Mouse (Mus musculus): ENCODE measurements at regions not wholly inside any gene's neighbourhood (a gene's known extent, or its start where the extent isn't known, plus 50 kb on each side); places are given as distances from the start of the nearest gene placed in this dataset.

GRCm38 (mm10) chr1:57120678-57121077 lies 142.2 kb upstream of the Satb2 start:
- H3K36me3 ChIP-seq (ENCODE audit: control insufficient read depth, insufficient read depth), result no peaks in the 10 kb centered on the region
- no peaks in the 10 kb centered on the region for H3K27me3 ChIP-seq (replicated peaks; ENCODE audit: control insufficient read depth, insufficient read depth, low read length)
- H3K9me3 ChIP-seq (ENCODE audit: control insufficient read depth, low read length), result no peaks in the 10 kb centered on the region
- H3K27ac ChIP-seq (ENCODE audit: low read length), result no peak overlapping the region
- no peak overlapping the region for H3K9ac ChIP-seq (replicated peaks; ENCODE audit: low read depth, low read length)
- 59% methylated on average over 2 of the region's 2 CpGs for WGBS
- H3K4me2 ChIP-seq (ENCODE audit: low read length), result no peak overlapping the region
- no peak overlapping the region for H3K4me3 ChIP-seq (replicated peaks; ENCODE audit: low read length)
- H3K4me1 ChIP-seq (replicated peaks; ENCODE audit: control insufficient read depth, insufficient read depth, low read length), result no peaks in the 10 kb centered on the region
- ATAC-seq, result no peak

- 72% methylated on average over 3 of the region's 3 CpGs for WGBS
- Histone ChIP-seq H3K27ac (ENCODE audit: low read length) (no peak overlapping the region), H3K4me1 (replicated peaks; ENCODE audit: control insufficient read depth, insufficient read depth, low read length) (no peaks in the 10 kb centered on the region), H3K4me3 (replicated peaks; ENCODE audit: low read length) (no peak overlapping the region), H3K27me3 (replicated peaks; ENCODE audit: control insufficient read depth, insufficient read depth, low read length) (no peaks in the 10 kb centered on the region), H3K9ac (replicated peaks; ENCODE audit: low read depth, low read length) (no peak overlapping the region), H3K36me3 (ENCODE audit: control insufficient read depth, insufficient read depth) (no peaks in the 10 kb centered on the region), H3K4me2 (ENCODE audit: low read length) (no peak overlapping the region), H3K9me3 (ENCODE audit: control insufficient read depth, low read length) (no peaks in the 10 kb centered on the region)
- ATAC-seq, result no peak
These were observed 165.7 kb upstream of the Satb2 start for GRCm38 (mm10) chr1:57144181-57144580.

GRCm38 (mm10) chr1:57155869-57156268 lies 177.4 kb upstream of the Satb2 start:
- H3K27ac ChIP-seq (ENCODE audit: low read length), result no peak overlapping the region
- WGBS, result 87% methylated on average over 7 of the region's 7 CpGs

GRCm38 (mm10) chr1:57164443-57164842 lies 186.0 kb upstream of the Satb2 start:
- ATAC-seq, result no peak
- H3K4me1 ChIP-seq (replicated peaks; ENCODE audit: control insufficient read depth, insufficient read depth, low read length), result no peaks in the 10 kb centered on the region
- H3K9me3 ChIP-seq (ENCODE audit: control insufficient read depth, low read length), result no peaks in the 10 kb centered on the region
- no peak overlapping the region for H3K9ac ChIP-seq (replicated peaks; ENCODE audit: low read depth, low read length)
- H3K27me3 ChIP-seq (replicated peaks; ENCODE audit: control insufficient read depth, insufficient read depth, low read length), result no peaks in the 10 kb centered on the region
- H3K4me3 ChIP-seq (replicated peaks; ENCODE audit: low read length), result no peak overlapping the region
- H3K36me3 ChIP-seq (ENCODE audit: control insufficient read depth, insufficient read depth), result no peaks in the 10 kb centered on the region
- WGBS, result 100% methylated on average over 1 of the region's 1 CpGs
- no peak overlapping the region for H3K27ac ChIP-seq (ENCODE audit: low read length)
- H3K4me2 ChIP-seq (ENCODE audit: low read length), result no peak overlapping the region

More at GRCm38 (mm10) chr1:57155869-57156268, 177.4 kb upstream of the Satb2 start:
- no peaks in the 10 kb centered on the region for H3K36me3 ChIP-seq (ENCODE audit: control insufficient read depth, insufficient read depth)
- H3K27me3 ChIP-seq (replicated peaks; ENCODE audit: control insufficient read depth, insufficient read depth, low read length), result no peaks in the 10 kb centered on the region
- no peaks in the 10 kb centered on the region for H3K9me3 ChIP-seq (ENCODE audit: control insufficient read depth, low read length)
- no peak for ATAC-seq
- no peaks in the 10 kb centered on the region for H3K4me1 ChIP-seq (replicated peaks; ENCODE audit: control insufficient read depth, insufficient read depth, low read length)
- no peak overlapping the region for H3K9ac ChIP-seq (replicated peaks; ENCODE audit: low read depth, low read length)
- H3K4me2 ChIP-seq (ENCODE audit: low read length), result no peak overlapping the region
- H3K4me3 ChIP-seq (replicated peaks; ENCODE audit: low read length), result no peak overlapping the region

GRCm38 (mm10) chr1:57174289-57174890 lies 195.9 kb upstream of the Satb2 start:
- Histone ChIP-seq H3K9ac (replicated peaks; ENCODE audit: low read depth, low read length) (no peak overlapping the region), H3K27ac (ENCODE audit: low read length) (no peak overlapping the region), H3K4me3 (replicated peaks; ENCODE audit: low read length) (no peak overlapping the region), H3K4me2 (ENCODE audit: low read length) (no peak overlapping the region; the same call in 1 of the 2 replicates), H3K9me3 (ENCODE audit: control insufficient read depth, low read length) (no peaks in the 10 kb centered on the region), H3K36me3 (ENCODE audit: control insufficient read depth, insufficient read depth) (no peaks in the 10 kb centered on the region), H3K27me3 (replicated peaks; ENCODE audit: control insufficient read depth, insufficient read depth, low read length) (no peaks in the 10 kb centered on the region), H3K4me1 (replicated peaks; ENCODE audit: control insufficient read depth, insufficient read depth, low read length) (peaks cover 4% of the 10 kb centered on the region; the same call in 1 of the 2 replicates)
- 16% methylated on average over 10 of the region's 10 CpGs for WGBS
- peak; percentile 73 for ATAC-seq

GRCm38 (mm10) chr1:57188796-57189319 lies 188.6 kb upstream of the 1700066M21Rik start:
- Histone ChIP-seq H3K9me3 (ENCODE audit: control insufficient read depth, low read length) (no peaks in the 10 kb centered on the region), H3K4me3 (replicated peaks; ENCODE audit: low read length) (no peak overlapping the region), H3K9ac (replicated peaks; ENCODE audit: low read depth, low read length) (no peak overlapping the region), H3K27ac (ENCODE audit: low read length) (no peak overlapping the region), H3K27me3 (replicated peaks; ENCODE audit: control insufficient read depth, insufficient read depth, low read length) (no peaks in the 10 kb centered on the region), H3K36me3 (ENCODE audit: control insufficient read depth, insufficient read depth) (no peaks in the 10 kb centered on the region), H3K4me2 (ENCODE audit: low read length) (no peak overlapping the region), H3K4me1 (replicated peaks; ENCODE audit: control insufficient read depth, insufficient read depth, low read length) (no peaks in the 10 kb centered on the region)
- ATAC-seq, result no peak
- WGBS, result 89% methylated on average over 5 of the region's 5 CpGs

GRCm38 (mm10) chr1:57201274-57201673 lies 176.1 kb upstream of the 1700066M21Rik start:
- Histone ChIP-seq H3K9ac (replicated peaks; ENCODE audit: low read depth, low read length) (no peak overlapping the region), H3K27ac (ENCODE audit: low read length) (no peak overlapping the region), H3K27me3 (replicated peaks; ENCODE audit: control insufficient read depth, insufficient read depth, low read length) (no peaks in the 10 kb centered on the region), H3K36me3 (ENCODE audit: control insufficient read depth, insufficient read depth) (no peaks in the 10 kb centered on the region), H3K9me3 (ENCODE audit: control insufficient read depth, low read length) (no peaks in the 10 kb centered on the region), H3K4me2 (ENCODE audit: low read length) (no peak overlapping the region), H3K4me1 (replicated peaks; ENCODE audit: control insufficient read depth, insufficient read depth, low read length) (peaks cover 12% of the 10 kb centered on the region), H3K4me3 (replicated peaks; ENCODE audit: low read length) (no peak overlapping the region)
- ATAC-seq, result no peak
- WGBS, result 68% methylated on average over 6 of the region's 6 CpGs

GRCm38 (mm10) chr1:57204331-57204730 lies 173.1 kb upstream of the 1700066M21Rik start:
- Histone ChIP-seq H3K4me2 (ENCODE audit: low read length) (no peak overlapping the region), H3K27ac (ENCODE audit: low read length) (no peak overlapping the region), H3K9ac (replicated peaks; ENCODE audit: low read depth, low read length) (no peak overlapping the region), H3K4me1 (replicated peaks; ENCODE audit: control insufficient read depth, insufficient read depth, low read length) (peaks cover 28% of the 10 kb centered on the region), H3K36me3 (ENCODE audit: control insufficient read depth, insufficient read depth) (no peaks in the 10 kb centered on the region), H3K4me3 (replicated peaks; ENCODE audit: low read length) (no peak overlapping the region), H3K27me3 (replicated peaks; ENCODE audit: control insufficient read depth, insufficient read depth, low read length) (no peaks in the 10 kb centered on the region), H3K9me3 (ENCODE audit: control insufficient read depth, low read length) (no peaks in the 10 kb centered on the region)
- ATAC-seq, result no peak
- 67% methylated on average over 3 of the region's 3 CpGs for WGBS

GRCm38 (mm10) chr1:57205198-57205987 lies 172.0 kb upstream of the 1700066M21Rik start:
- Histone ChIP-seq H3K9ac (replicated peaks; ENCODE audit: low read depth, low read length) (0 out of 2 replicates have a peak overlapping the region, but pooled peaks have one; percentile 22), H3K4me1 (replicated peaks; ENCODE audit: control insufficient read depth, insufficient read depth, low read length) (peaks cover 33% of the 10 kb centered on the region), H3K4me3 (replicated peaks; ENCODE audit: low read length) (no peak overlapping the region), H3K27me3 (replicated peaks; ENCODE audit: control insufficient read depth, insufficient read depth, low read length) (no peaks in the 10 kb centered on the region), H3K27ac (ENCODE audit: low read length) (0 out of 2 replicates have a peak overlapping the region, but pooled peaks have one; percentile 1), H3K9me3 (ENCODE audit: control insufficient read depth, low read length) (no peaks in the 10 kb centered on the region), H3K4me2 (ENCODE audit: low read length) (peak overlapping the region; percentile 41), H3K36me3 (ENCODE audit: control insufficient read depth, insufficient read depth) (no peaks in the 10 kb centered on the region)
- WGBS, result 8% methylated on average over 9 of the region's 9 CpGs
- ATAC-seq, result peak; percentile 76

All from forebrain, embryonic 16.5 days (tissue).